Mouse (Mus musculus): ENCODE measurements around the gene Cd19. TPM values are rescaled to one million over a fixed set of nuclear protein-coding genes. Genes with fewer than 3 reads are reported as not detected.

Cd19 gene
- polyA plus RNA-seq (2012; rRNA removed) = 0.53 and 0.68 TPM in 2 replicates

DNA sequence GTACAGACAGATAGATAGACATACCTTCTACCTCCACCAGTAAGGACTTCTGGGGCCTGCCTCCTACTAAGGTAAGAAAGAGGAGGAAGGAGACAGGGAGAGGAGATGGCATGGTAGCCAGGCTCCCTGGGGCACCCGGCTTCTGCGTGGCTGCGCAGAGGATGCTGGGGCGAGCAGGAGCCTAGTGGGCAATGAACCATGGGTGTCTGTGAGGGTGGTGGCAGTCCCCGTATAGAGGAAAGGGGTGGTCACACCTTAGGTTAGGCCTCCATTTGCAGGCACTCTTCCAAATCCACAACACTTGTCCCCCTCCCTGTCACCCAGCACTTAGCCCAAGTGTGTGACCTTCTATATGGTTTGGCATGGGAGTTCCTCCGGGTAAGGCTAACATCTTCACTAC, at the start of gene Cd19:
Cd19 (minus strand) TSS at position 165 of the 400 bp plus-strand sequence.

GRCm38 (mm10) chr7:126463004-126463403, 48.3 kb upstream of the Cd19 start, which contains the start of gene Atp2a1:
Atp2a1 (minus strand) TSS chr7:126463108.

DNA sequence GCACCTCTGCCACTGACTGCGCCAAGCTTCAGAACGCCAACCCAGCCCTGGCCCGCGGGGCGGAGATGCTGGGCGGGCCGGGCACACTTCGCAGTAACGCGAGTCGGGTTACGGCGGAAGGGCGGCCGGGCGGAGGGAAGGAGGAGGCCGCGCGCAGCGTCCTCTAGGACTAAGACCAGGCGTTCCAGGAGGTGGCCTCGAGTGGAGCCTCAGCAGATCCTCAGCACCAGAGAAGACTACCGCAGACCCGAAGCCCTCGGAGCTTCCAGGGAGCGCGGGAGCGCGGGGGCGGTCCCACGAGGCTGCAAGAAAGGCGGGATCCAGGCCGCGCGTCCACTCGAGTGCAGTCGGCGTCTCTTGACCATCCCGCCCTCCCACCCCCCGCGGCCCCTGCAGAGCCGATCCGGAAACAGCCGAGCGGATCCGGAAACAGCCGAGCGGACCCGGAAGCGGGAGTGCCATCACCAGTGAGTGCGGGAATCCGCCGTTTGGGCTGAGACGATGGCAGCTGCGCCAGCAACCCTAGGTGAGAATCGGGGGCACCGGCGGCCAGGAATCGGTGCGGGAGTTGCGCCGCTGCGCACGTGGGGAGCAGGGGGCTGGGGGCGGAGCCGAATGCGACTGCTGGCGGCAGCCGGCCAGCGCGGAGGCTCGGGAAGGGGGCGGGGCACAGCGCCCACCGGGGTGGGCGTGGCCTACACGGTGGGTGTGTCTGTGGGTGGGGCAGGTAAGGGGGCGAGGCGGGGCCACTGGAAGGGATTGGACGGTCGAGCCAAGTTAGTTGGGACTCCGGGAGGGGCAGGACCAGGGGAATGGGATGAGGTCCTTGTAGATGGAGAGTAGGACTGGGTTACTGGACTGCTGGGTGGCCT, 14.2 kb upstream of the Cd19 start, which contains the start of gene Rabep2:
Rabep2 (plus strand) TSS at position 129 of the 872 bp plus-strand sequence.

DNA sequence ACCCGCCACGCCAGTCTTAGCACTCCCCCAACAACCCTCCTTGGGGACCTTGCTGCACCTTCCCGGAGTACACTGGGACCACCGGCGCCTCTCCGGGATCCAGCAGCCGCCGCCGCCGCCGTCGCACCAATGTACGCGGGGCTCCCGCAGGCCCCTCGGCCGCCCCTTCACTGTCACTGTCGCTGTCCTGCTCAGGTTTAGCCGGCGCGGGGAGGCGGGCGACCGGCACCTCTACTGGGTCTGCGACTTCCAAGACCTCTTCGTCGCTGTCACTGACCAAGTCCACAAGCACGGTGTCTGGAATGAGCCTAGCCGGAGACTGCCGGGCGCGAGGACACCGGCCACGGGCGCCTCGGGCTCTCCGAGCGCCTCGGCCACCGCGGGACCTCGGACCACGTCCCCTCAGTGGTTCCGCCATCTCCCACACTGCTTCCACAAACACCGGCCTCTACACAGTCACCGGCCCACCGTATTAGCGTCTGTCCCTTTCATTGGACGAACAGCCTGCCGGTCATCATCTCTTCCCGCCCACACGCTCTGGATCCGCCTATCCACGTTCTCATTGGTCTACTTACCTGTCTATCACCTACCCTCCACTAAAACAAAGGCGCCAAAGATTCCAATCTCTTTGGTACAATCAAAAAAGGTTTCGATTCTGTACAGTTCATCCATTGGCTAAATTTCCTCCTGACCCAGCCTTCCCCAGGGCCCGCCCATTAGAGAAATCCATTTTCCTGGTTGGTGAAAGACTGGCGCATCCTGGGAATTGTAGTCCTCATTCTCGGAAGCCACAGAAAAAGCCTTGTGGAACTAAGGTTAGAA, 18.2 kb downstream of the Cd19 start, which contains the start of gene Nfatc2ip:
Nfatc2ip (minus strand) TSS at position 440 of the 822 bp plus-strand sequence.

GRCm38 (mm10) chr7:126377278-126378158, 37.2 kb downstream of the Cd19 start, which contains the start of gene Spns1:
Spns1 (minus strand) TSS chr7:126377450.

GRCm38 (mm10) chr7:126369393-126369792, 45.3 kb downstream of the Cd19 start, which contains the start of gene Lat:
Lat (minus strand) TSS chr7:126369570.

Other genes starting within 250 kb of the Cd19 start
- 194 and 274 TPM in 2 replicates for gene Xpo6, start 214.4 kb downstream of the Cd19 start, polyA plus RNA-seq (2012; rRNA removed)
- 72.0 and 77.3 TPM in 2 replicates for gene Sbk1, start 142.3 kb downstream of the Cd19 start, polyA plus RNA-seq (2012; rRNA removed)
- 2.5 and 3.2 TPM in 2 replicates for gene Lat, start 45.3 kb downstream of the Cd19 start, polyA plus RNA-seq (2012; rRNA removed)
- 247 and 278 TPM in 2 replicates for gene Spns1, start 37.4 kb downstream of the Cd19 start, polyA plus RNA-seq (2012; rRNA removed)
- gene Nfatc2ip, start 18.2 kb downstream of the Cd19 start, polyA plus RNA-seq (2012; rRNA removed) = 9.5 and 11.7 TPM in 2 replicates
- 76.5 and 79.0 TPM in 2 replicates for gene Rabep2, start 13.9 kb upstream of the Cd19 start, polyA plus RNA-seq (2012; rRNA removed)
- gene Atp2a1, start 48.2 kb upstream of the Cd19 start, polyA plus RNA-seq (2012; rRNA removed) = 0.43 and 0.92 TPM in 2 replicates
- 73.4 and 90.0 TPM in 2 replicates for gene Sh2b1, start 60.5 kb upstream of the Cd19 start, polyA plus RNA-seq (2012; rRNA removed)
- gene Tufm, start 72.5 kb upstream of the Cd19 start, polyA plus RNA-seq (2012; rRNA removed) = 160 and 171 TPM in 2 replicates
- 261 and 386 TPM in 2 replicates for gene Atxn2l, start 88.5 kb upstream of the Cd19 start, polyA plus RNA-seq (2012; rRNA removed)
- gene Eif3c, start 151.5 kb upstream of the Cd19 start, polyA plus RNA-seq (2012; rRNA removed) = 143 and 153 TPM in 2 replicates
- gene Apobr, start 170.1 kb upstream of the Cd19 start, polyA plus RNA-seq (2012; rRNA removed) = 5.2 and 5.6 TPM in 2 replicates
- 93.1 and 135 TPM in 2 replicates for gene Cln3, start 170.9 kb upstream of the Cd19 start, polyA plus RNA-seq (2012; rRNA removed)
- 0.42 TPM in 1 of 2 replicates, not detected in the other for gene Il27, start 180.1 kb upstream of the Cd19 start, polyA plus RNA-seq (2012; rRNA removed)
- gene Nupr1, start 216.0 kb upstream of the Cd19 start, polyA plus RNA-seq (2012; rRNA removed) = 135 and 164 TPM in 2 replicates
- gene Sgf29, start 234.4 kb upstream of the Cd19 start, polyA plus RNA-seq (2012; rRNA removed) = 53.8 and 56.8 TPM in 2 replicates

All from ovary, adult 2 months (tissue).